Mouse (Mus musculus) stomach, postnatal 0 days (tissue): ENCODE results near the gene Ppp1r9a.

Experiments
- CTCF ChIP-seq: IDR thresholded peaks from 2 replicates; pipeline ENCODE4 v1.5.1; 2016; ENCODE audit warnings: antibody characterized with exemption, low read depth, mild to moderate bottlenecking, moderate library complexity
- EP300 ChIP-seq: optimal IDR thresholded peaks from 2 replicates; pipeline ENCODE3; 2016; ENCODE audit warnings: antibody characterized with exemption

- TF ChIP-seq CTCF (no peak), EP300 (no peak)
These were observed 83.0 kb downstream of the Ppp1r9a start for GRCm38 (mm10) chr6:4985668-4986067.
